Mouse (Mus musculus) CD4-positive naive resting alpha-beta T cell, adult 57 days (primary cell): ENCODE data around the gene Ints1. TPM values are rescaled to one million over a fixed set of nuclear protein-coding genes. Genes with fewer than 3 reads are reported as not detected.

Experiments used
- total RNA-seq: library from RNA; stranded (reverse); gene quantifications from one replicate; pipeline ENCODE4 v1.2.4, GENCODE M21; 2023

Ints1 gene
- 106 TPM for total RNA-seq

GRCm38 (mm10) chr5:139775216-139775926 is at the start of gene Ints1:
Ints1 (minus strand) TSS chr5:139775674.

GRCm38 (mm10) chr5:139819538-139820181 is 44.2 kb upstream of the Ints1 start, which contains the start of gene Tmem184a:
Tmem184a (minus strand) TSS chr5:139819917.

GRCm38 (mm10) chr5:139791227-139792158 is 16.0 kb upstream of the Ints1 start, which contains the start of gene Mafk:
Mafk (plus strand) TSS chr5:139791513.

GRCm38 (mm10) chr5:139735677-139736503 is 39.6 kb downstream of the Ints1 start, which contains the start of gene Micall2:
Micall2 (minus strand) TSS chr5:139736336.

Other genes starting within 250 kb of the Ints1 start
- not detected for gene Uncx, start 232.2 kb downstream of the Ints1 start, total RNA-seq
- 0.24 TPM for gene Micall2, start 39.3 kb downstream of the Ints1 start, total RNA-seq
- gene Mafk, start 15.8 kb upstream of the Ints1 start, total RNA-seq = 173 TPM
- not detected for gene Tmem184a, start 44.2 kb upstream of the Ints1 start, total RNA-seq
- gene Gm26938, start 50.7 kb upstream of the Ints1 start, total RNA-seq = not detected
- gene Psmg3, start 51.2 kb upstream of the Ints1 start, total RNA-seq = 10.2 TPM
- gene Elfn1, start 132.3 kb upstream of the Ints1 start, total RNA-seq = not detected